Mouse (Mus musculus) limb, embryonic 15.5 days (tissue): ENCODE measurements at regions not wholly inside any gene's neighbourhood (a gene's known extent, or its start where the extent isn't known, plus 50 kb on each side); places are given as distances from the start of the nearest gene placed in this dataset.
"Not testable (repeated sequence)": the region's sequence is repeated elsewhere in the genome, so short reads cannot be mapped to it uniquely, and the experiment has no call there.

ENCODE experiments used
- ATAC-seq: fragments of 200-750 bp; cut with Nextera tagmentation; 2 replicates; pipeline ENCODE4 v1.8.0; 2017; ENCODE audit warnings: low read depth, moderate TSS enrichment; ENCODE audit not compliant: insufficient number of reproducible peaks, low FRiP score, low TSS enrichment
- H3K27ac ChIP-seq: fragments of 300-500 bp; sonication (generic); 2 replicates; pipeline ENCODE4 v1.5.1; 2015; ENCODE audit warnings: moderate library complexity, mild to moderate bottlenecking, inconsistent platforms
- H3K27me3 ChIP-seq: fragments of 300-500 bp; sonication (generic); 2 replicates; pipeline ENCODE4 v1.6.1; 2015; ENCODE audit warnings: inconsistent platforms
- H3K36me3 ChIP-seq: fragments of 300-500 bp; sonication (generic); 2 replicates; pipeline ENCODE4 v1.6.1; 2015; ENCODE audit warnings: inconsistent platforms
- H3K4me1 ChIP-seq: fragments of 300-500 bp; sonication (generic); 2 replicates; pipeline ENCODE4 v1.6.1; 2015; ENCODE audit warnings: inconsistent platforms
- H3K4me2 ChIP-seq: fragments of 300-500 bp; sonication (generic); 2 replicates; pipeline ENCODE4 v1.6.1; 2015; ENCODE audit warnings: mild to moderate bottlenecking, inconsistent platforms
- H3K4me3 ChIP-seq: fragments of 300-500 bp; sonication (generic); 2 replicates; pipeline ENCODE4 v1.5.1; 2015; ENCODE audit warnings: mild to moderate bottlenecking, inconsistent platforms
- H3K9ac ChIP-seq: fragments of 300-500 bp; sonication (generic); 2 replicates; pipeline ENCODE4 v1.6.1; 2015; ENCODE audit warnings: inconsistent platforms
- H3K9me3 ChIP-seq: fragments of 300-500 bp; sonication (generic); 2 replicates; pipeline ENCODE4 v1.6.1; 2016; ENCODE audit warnings: inconsistent platforms
- WGBS: fragments of 180-500 bp; shearing (Covaris S2); methylation state at CpG from one replicate; pipeline ENCODE4 v1.1.7; 2015; 5-methylcytosine and 5-hydroxymethylcytosine counted together

DNA sequence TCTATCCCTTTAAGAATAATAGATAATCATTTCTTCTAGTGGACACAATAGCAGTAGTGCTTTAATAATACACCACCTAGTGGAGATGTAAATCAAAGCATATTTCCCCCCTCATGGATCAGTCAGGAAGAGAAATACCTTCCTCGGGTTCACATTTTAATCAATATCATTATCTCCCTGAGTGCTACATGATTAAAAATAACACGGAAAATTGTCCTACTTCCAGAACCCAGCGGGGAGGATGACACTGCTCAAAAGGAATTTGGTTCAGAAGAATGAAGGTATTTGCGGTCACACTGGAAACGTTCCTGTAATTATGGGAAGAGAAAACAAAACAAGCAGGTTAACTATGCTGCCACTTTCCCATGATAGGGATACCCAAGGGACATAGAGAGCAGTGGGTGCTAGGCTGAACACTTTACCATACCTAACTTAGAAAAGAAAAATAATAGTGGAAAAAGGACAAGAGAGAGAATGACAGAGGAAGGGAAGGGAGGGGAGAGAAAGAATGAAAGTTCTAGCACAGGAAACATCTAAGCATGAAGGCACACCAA, 132.0 kb upstream of the Gm9972 start:
- WGBS: 74% methylated on average over 5 of the region's 5 CpGs

DNA sequence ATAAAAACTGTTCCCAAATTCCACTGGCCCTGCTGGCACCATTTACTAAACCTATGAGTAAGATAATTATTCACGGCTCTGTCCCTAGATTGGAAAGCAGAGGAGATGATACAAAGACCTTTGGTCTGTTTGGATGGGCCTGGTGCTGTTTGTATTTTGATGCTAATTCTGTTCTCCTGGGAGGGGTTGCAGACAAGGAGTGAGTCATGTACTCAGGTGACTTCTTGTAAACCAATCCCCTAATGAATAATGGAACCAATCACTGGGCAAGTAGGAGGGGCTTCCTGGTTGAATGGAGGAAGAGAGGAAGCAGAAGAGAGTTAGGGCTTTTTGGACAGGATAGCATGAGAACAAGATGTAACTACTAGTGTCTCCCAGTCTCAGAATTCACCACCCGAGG, 130.0 kb upstream of the Gm9972 start:
- H3K9me3 ChIP-seq: no peaks in the 10 kb centered on the region
- WGBS: 83% methylated on average over 2 of the region's 2 CpGs
- no peak for ATAC-seq
- H3K4me2 ChIP-seq: no peak overlapping the region
- no peak overlapping the region for H3K9ac ChIP-seq
- no peaks in the 10 kb centered on the region for H3K27me3 ChIP-seq
- no peaks in the 10 kb centered on the region for H3K36me3 ChIP-seq
- no peak overlapping the region for H3K4me3 ChIP-seq
- H3K4me1 ChIP-seq: no peaks in the 10 kb centered on the region
- no peak overlapping the region for H3K27ac ChIP-seq

More for the DNA sequence above, 132.0 kb upstream of the Gm9972 start:
- no peak overlapping the region for H3K4me3 ChIP-seq
- no peaks in the 10 kb centered on the region for H3K27me3 ChIP-seq
- ATAC-seq: no peak
- no peak overlapping the region for H3K9ac ChIP-seq
- H3K36me3 ChIP-seq: no peaks in the 10 kb centered on the region
- H3K9me3 ChIP-seq: no peaks in the 10 kb centered on the region
- H3K27ac ChIP-seq: no peak overlapping the region
- H3K4me2 ChIP-seq: no peak overlapping the region
- H3K4me1 ChIP-seq: no peaks in the 10 kb centered on the region

DNA sequence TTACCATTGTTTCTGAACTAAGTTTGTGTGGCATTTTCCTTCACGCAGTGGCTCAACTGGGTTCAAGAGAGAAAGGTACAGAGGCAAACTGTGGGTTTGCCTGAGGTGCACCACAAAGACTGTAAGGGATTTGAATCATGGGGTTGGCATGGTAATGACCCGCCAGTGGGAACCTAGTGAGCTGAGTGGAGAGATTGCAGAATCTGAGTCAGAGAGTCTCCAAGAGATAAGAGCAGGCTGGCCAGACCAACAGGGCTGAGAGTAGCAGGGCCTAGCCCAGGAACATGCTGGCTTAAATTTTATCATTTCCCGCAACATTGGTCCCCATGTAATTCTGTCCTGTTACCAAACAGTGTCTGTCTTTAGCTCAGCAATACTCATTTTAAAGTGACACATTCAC, 129.5 kb upstream of the Gm9972 start:
- no peaks in the 10 kb centered on the region for H3K9me3 ChIP-seq
- no peak overlapping the region for H3K4me3 ChIP-seq
- no peaks in the 10 kb centered on the region for H3K4me1 ChIP-seq
- no peak for ATAC-seq
- no peaks in the 10 kb centered on the region for H3K27me3 ChIP-seq
- no peak overlapping the region for H3K4me2 ChIP-seq
- no peaks in the 10 kb centered on the region for H3K36me3 ChIP-seq
- no peak overlapping the region for H3K27ac ChIP-seq
- 89% methylated on average over 3 of the region's 3 CpGs for WGBS
- H3K9ac ChIP-seq: no peak overlapping the region

DNA sequence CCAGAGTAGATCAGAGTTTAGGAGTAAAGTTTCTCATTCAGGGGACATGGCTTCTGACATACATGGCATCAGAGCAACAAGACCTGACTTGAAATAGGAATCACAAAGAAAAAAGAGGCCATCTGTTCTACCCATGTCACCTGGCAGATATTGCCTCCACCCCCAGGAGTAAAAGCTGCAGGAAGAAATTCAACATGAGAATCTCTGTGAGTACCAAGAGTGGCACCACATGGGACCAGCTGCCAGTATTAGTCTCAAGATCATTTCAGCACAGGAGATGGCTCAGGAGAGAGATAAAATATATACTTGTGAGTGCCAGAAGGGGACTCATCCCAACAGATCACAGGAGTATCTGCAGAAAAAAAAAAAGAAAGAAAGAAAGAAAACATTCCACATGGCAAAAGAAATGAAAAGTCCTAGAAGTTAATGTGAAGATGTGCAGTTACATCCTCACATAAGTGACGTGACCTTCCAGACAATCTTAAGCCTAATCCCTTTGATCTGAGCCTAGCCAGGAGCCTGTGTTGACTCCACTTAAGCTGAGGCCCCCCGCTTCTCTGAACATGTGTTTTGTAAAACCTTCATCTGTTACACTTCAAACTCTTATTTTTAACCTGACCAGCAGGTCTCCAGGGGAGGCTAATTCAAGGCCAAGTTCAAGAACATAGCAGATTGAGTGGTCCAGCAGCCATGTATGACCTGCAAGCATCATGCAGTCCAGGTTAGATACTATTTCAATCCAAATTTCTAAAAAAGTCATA, 118.9 kb upstream of the Gm9972 start:
- no peaks in the 10 kb centered on the region for H3K9me3 ChIP-seq
- no peak for ATAC-seq
- 51% methylated on average over 2 of the region's 2 CpGs for WGBS
- H3K9ac ChIP-seq: no peak overlapping the region
- H3K27ac ChIP-seq: no peak overlapping the region
- no peaks in the 10 kb centered on the region for H3K4me1 ChIP-seq
- no peak overlapping the region for H3K4me3 ChIP-seq
- H3K4me2 ChIP-seq: no peak overlapping the region
- no peaks in the 10 kb centered on the region for H3K27me3 ChIP-seq
- H3K36me3 ChIP-seq: no peaks in the 10 kb centered on the region

DNA sequence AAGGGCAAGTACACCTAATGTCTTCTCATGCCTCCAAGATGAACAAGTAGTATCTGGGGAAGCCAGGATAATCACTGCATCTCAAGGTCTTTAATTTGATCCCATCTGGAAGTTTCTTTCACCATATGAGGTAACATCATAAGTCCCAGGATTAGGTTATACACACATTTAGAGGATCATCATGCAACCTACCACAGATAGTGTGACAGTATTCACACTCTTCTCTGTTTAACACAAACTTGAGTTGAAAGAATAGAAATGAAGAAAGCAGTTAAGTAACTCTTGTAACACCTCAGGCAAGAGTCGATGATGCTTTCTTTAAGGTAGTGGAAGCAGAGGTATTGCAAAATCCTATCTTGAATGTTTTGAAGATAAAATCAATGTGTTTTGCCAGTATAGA, 116.3 kb upstream of the Gm9972 start:
- no peaks in the 10 kb centered on the region for H3K4me1 ChIP-seq
- no peaks in the 10 kb centered on the region for H3K9me3 ChIP-seq
- no peaks in the 10 kb centered on the region for H3K36me3 ChIP-seq
- no peaks in the 10 kb centered on the region for H3K27me3 ChIP-seq
- H3K4me2 ChIP-seq: no peak overlapping the region
- H3K4me3 ChIP-seq: no peak overlapping the region
- no peak for ATAC-seq
- H3K9ac ChIP-seq: no peak overlapping the region
- H3K27ac ChIP-seq: no peak overlapping the region
- 84% methylated on average over 1 of the region's 1 CpGs for WGBS

DNA sequence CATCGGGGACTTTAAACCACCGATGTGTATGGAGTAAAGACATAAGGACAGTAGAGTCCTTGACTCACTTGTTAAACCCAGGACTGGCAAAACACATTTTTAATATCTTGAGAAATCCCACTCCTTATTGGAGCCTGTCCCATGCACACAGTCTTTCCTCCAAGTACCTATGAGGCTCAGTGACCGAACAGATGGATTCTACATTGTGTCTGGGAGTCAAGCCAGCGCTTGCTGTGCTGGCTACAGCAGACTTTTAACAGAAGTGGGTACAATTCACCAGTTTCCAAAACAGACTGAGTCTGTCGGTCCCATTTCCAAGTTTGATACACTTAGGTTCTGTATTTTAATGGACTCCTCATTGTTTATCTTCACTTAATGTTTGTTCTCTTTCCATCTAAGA, 108.4 kb upstream of the Gm9972 start:
- no peak overlapping the region for H3K4me3 ChIP-seq
- no peak for ATAC-seq
- H3K9ac ChIP-seq: no peak overlapping the region
- H3K4me1 ChIP-seq: no peaks in the 10 kb centered on the region
- H3K36me3 ChIP-seq: no peaks in the 10 kb centered on the region
- no peaks in the 10 kb centered on the region for H3K9me3 ChIP-seq
- H3K27ac ChIP-seq: no peak overlapping the region
- no peaks in the 10 kb centered on the region for H3K27me3 ChIP-seq
- WGBS: 66% methylated on average over 5 of the region's 5 CpGs
- H3K4me2 ChIP-seq: no peak overlapping the region

DNA sequence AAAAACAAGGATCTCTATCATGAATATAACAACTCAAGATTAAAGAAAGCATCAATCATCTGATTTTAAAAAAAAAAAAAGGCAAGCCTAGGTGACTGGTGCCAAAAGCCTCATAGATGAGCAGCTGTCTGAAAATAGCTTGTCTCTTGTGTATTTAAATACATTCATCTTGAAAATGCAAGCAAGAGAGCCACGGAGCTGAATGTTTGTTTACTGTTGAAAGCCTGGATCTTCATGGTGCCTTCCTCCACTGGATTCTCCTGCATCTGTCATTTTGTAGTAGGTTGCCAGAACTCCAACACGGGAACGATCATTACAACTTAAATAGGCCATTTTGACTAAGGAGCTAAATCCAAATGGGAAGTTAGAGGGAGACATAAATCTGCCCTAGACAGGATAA, 106.6 kb upstream of the Gm9972 start:
- no peak overlapping the region for H3K9ac ChIP-seq
- no peaks in the 10 kb centered on the region for H3K9me3 ChIP-seq
- no peaks in the 10 kb centered on the region for H3K27me3 ChIP-seq
- H3K36me3 ChIP-seq: no peaks in the 10 kb centered on the region
- H3K27ac ChIP-seq: no peak overlapping the region
- H3K4me1 ChIP-seq: no peaks in the 10 kb centered on the region
- no peak for ATAC-seq
- WGBS: 64% methylated on average over 3 of the region's 3 CpGs
- no peak overlapping the region for H3K4me3 ChIP-seq
- no peak overlapping the region for H3K4me2 ChIP-seq

DNA sequence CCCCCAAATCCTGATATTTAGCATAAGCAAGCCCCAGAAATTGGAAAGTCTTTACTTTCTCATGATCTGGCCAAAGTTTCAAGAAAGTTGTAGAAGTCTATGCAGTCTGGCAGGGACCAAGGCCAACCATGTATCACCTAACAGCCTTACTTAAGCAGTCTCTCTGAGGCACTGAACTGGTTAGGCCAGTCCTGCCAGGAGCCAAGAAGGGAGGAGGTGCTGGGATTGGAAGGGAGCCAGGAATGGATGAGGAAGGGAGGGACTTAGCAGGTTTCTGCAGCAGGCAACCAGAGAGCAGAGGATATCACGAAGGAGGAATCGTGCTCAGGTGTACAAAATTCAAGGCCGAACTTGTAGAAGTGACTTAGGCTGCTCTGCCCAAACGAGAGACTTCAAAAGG, 96.3 kb upstream of the Gm9972 start:
- not testable (repeated sequence) for H3K36me3 ChIP-seq, H3K4me3 ChIP-seq, H3K27ac ChIP-seq, H3K4me1 ChIP-seq, H3K27me3 ChIP-seq, H3K4me2 ChIP-seq, H3K9me3 ChIP-seq, H3K9ac ChIP-seq
- ATAC-seq: peak; percentile 76; the same call in 1 of the 2 replicates
- 61% methylated on average over 4 of the region's 4 CpGs for WGBS

DNA sequence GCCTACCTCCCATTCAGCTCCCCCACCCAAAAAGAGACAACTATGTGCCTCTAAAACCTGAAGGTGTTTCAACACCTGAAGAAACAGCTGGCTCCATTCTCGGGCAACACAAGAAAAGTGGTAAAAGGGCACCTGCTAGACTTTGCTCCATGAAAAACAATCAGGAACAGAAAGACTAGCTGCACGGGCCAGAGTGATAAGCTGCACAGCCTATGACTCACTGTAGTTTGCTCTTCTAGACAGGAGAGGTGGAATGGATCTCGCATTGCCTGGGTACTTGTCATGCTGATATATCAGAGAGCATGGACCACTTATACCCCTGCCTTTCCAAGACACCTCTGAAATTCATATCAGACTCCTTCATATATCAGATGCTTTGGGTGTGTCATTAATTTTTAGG, 94.0 kb upstream of the Gm9972 start:
- H3K9me3 ChIP-seq: no peaks in the 10 kb centered on the region
- H3K36me3 ChIP-seq: no peaks in the 10 kb centered on the region
- H3K27ac ChIP-seq: no peak overlapping the region
- H3K4me3 ChIP-seq: no peak overlapping the region
- ATAC-seq: no peak
- no peaks in the 10 kb centered on the region for H3K27me3 ChIP-seq
- no peak overlapping the region for H3K9ac ChIP-seq
- 73% methylated on average over 3 of the region's 3 CpGs for WGBS
- no peak overlapping the region for H3K4me2 ChIP-seq
- 0 out of 2 replicates have a peak, but pooled peaks cover 4% of the 10 kb centered on the region for H3K4me1 ChIP-seq

DNA sequence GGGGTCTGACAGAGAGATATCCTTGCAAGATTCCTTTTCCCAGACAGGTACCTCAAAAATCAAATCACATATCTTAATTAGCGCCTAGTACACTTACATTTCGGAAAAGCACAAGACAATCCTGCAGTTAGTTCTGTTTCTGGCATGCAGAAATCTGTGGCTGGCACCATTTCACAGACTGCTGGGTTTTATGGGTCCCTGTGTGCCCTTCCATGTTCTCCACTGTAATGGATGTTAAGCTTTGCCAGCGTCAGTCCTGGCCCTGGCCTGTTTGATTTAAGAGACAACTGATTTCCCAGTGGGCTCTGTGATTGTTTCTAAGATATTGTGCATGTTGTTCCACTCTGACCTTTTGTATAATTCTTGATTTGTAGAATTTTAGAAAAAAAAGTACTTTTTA, 93.3 kb upstream of the Gm9972 start:
- Histone ChIP-seq H3K4me1 (0 out of 2 replicates have a peak, but pooled peaks cover 4% of the 10 kb centered on the region), H3K27ac (no peak overlapping the region), H3K9ac (no peak overlapping the region), H3K36me3 (no peaks in the 10 kb centered on the region), H3K4me2 (no peak overlapping the region), H3K4me3 (no peak overlapping the region), H3K9me3 (no peaks in the 10 kb centered on the region), H3K27me3 (no peaks in the 10 kb centered on the region)
- ATAC-seq: no peak
- WGBS: 53% methylated on average over 3 of the region's 3 CpGs

DNA sequence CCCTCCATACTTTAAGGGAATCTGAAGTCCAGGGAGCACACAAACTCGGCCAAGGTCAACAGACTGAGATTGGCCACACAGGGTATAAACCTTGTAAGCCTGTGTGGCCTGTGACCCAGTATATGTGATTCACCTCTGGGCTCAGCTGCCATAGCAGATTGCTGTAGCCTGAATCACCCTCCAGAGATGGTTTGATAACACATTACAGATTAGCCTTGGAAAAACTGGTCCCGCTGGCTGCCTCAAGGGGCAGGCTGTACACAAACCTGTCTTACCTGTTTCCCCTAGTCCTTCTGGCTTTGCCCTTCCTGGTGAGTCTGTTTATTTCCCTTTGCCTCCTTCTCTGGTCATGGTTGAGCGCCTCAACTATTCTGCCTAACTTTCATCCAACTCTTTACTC, 91.0 kb upstream of the Gm9972 start:
- 0 out of 2 replicates have a peak, but pooled peaks cover 4% of the 10 kb centered on the region for H3K4me1 ChIP-seq
- H3K9me3 ChIP-seq: no peaks in the 10 kb centered on the region
- no peak overlapping the region for H3K4me2 ChIP-seq
- H3K36me3 ChIP-seq: no peaks in the 10 kb centered on the region
- ATAC-seq: no peak
- no peaks in the 10 kb centered on the region for H3K27me3 ChIP-seq
- 72% methylated on average over 3 of the region's 3 CpGs for WGBS
- H3K9ac ChIP-seq: no peak overlapping the region
- H3K4me3 ChIP-seq: no peak overlapping the region
- H3K27ac ChIP-seq: no peak overlapping the region

DNA sequence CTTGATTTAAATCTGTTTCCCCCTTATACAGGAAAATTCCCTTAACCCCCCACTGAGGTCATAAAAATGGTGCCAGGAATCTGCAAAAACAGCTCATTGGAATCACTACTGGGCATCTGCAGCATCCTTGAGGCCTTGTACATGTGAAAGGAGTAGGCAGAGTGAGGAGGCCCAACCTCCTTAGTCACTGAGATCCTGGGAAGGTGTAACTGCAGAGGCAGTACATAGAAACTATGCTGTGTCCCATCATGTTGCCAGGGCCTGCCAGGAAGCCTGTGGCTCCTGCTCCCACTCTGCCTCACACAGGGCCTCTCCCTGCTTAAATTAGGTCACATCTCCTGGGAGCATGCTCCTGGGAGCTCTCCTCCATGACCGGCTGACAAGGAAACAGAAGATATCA, 85.7 kb upstream of the Gm9972 start:
- Histone ChIP-seq H3K4me3 (no peak overlapping the region), H3K27ac (no peak overlapping the region), H3K36me3 (no peaks in the 10 kb centered on the region), H3K4me1 (no peaks in the 10 kb centered on the region), H3K9ac (no peak overlapping the region), H3K27me3 (no peaks in the 10 kb centered on the region), H3K9me3 (no peaks in the 10 kb centered on the region), H3K4me2 (no peak overlapping the region)
- 69% methylated on average over 1 of the region's 1 CpGs for WGBS
- no peak for ATAC-seq

DNA sequence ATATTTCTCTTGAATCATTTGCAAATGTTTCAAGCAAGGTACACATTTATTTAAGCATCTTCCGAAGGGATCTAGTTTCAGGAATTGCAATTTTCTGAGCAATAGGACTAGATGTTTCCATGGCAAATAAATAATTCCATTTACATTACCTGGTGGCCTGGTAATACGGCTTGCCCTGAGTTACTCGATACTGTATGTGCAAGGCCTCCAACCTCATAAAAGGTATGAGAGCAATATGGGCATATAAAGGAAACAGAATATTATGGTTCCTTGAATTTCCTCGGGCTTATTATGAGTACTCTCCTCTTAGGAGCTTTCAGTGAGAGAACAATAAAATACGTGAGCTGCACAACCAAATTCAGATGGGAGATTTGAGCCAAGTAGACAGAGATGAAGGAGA, 81.4 kb upstream of the Gm9972 start:
- H3K9me3 ChIP-seq: no peaks in the 10 kb centered on the region
- ATAC-seq: no peak
- H3K4me2 ChIP-seq: no peak overlapping the region
- H3K27ac ChIP-seq: no peak overlapping the region
- H3K4me1 ChIP-seq: no peaks in the 10 kb centered on the region
- H3K4me3 ChIP-seq: no peak overlapping the region
- H3K36me3 ChIP-seq: no peaks in the 10 kb centered on the region
- no peaks in the 10 kb centered on the region for H3K27me3 ChIP-seq
- 36% methylated on average over 5 of the region's 5 CpGs for WGBS
- no peak overlapping the region for H3K9ac ChIP-seq
